Mouse (Mus musculus): ENCODE data around the gene Trmt5. TPM values are rescaled to one million over a fixed set of nuclear protein-coding genes. Genes with fewer than 3 reads are reported as not detected.
A peak's percentile ranks its signal among the peaks of the same experiment; 100 is the strongest.

Trmt5 gene
- 18.6 and 22.6 TPM in 2 replicates for polyA plus RNA-seq (2016; fragmentation: Nextera tagmentation; extraction: Ambion mirVana)

- peaks cover 39% of the 10 kb centered on the region for H3K36me3 ChIP-seq
- H3K4me1 ChIP-seq, result peaks cover 21% of the 10 kb centered on the region
- no peaks in the 10 kb centered on the region for H3K27me3 ChIP-seq (ENCODE audit: low read depth, poor library complexity, severe bottlenecking)
- H3K4me3 ChIP-seq, result peak within 1 kb of the TSS; percentile 83
- H3K9me3 ChIP-seq (replicated peaks), result 0 out of 2 replicates have a peak, but pooled peaks cover under 1% of the 10 kb centered on the region
- under 1% methylated on average over 53 of the region's 53 CpGs for WGBS
- H3K27ac ChIP-seq (replicated peaks), result peak within 1 kb of the TSS; percentile 91
- peak; percentile 95 for DNase-seq (ENCODE audit: low spot score)
Observed at GRCm38 (mm10) chr12:73286287-73287092, at the start of gene Trmt5, which contains the start of gene Slc38a6. TSS of gene Trmt5 (minus strand) at chr12:73286710. TSS of gene Slc38a6 (plus strand) at chr12:73286779.

- Histone ChIP-seq H3K27me3 (ENCODE audit: low read depth, poor library complexity, severe bottlenecking) (peaks cover 16% of the 10 kb centered on the region), H3K36me3 (no peaks in the 10 kb centered on the region), H3K27ac (replicated peaks) (no peak overlapping the region), H3K4me3 (no peak overlapping the region), H3K4me1 (peaks cover 9% of the 10 kb centered on the region; the same call in 1 of the 2 replicates), H3K9me3 (replicated peaks) (no peaks in the 10 kb centered on the region)
- no peak for DNase-seq (ENCODE audit: low spot score)
- WGBS, result 79% methylated on average over 8 of the region's 8 CpGs
Observed at GRCm38 (mm10) chr12:73334051-73334551, 47.6 kb upstream of the Trmt5 start.

- WGBS, result 85% methylated on average over 4 of the region's 4 CpGs
- no peak overlapping the region for H3K27ac ChIP-seq (replicated peaks)
- DNase-seq (ENCODE audit: low spot score), result no peak
Observed at GRCm38 (mm10) chr12:73332701-73333100, 46.2 kb upstream of the Trmt5 start.

GRCm38 (mm10) chr12:73330236-73330635 lies 43.7 kb upstream of the Trmt5 start:
- no peak overlapping the region for H3K27ac ChIP-seq (replicated peaks)
- WGBS, result 86% methylated on average over 7 of the region's 7 CpGs
- DNase-seq (ENCODE audit: low spot score), result no peak
- no peaks in the 10 kb centered on the region for H3K27me3 ChIP-seq (ENCODE audit: low read depth, poor library complexity, severe bottlenecking)
- no peaks in the 10 kb centered on the region for H3K36me3 ChIP-seq
- H3K4me3 ChIP-seq, result no peak overlapping the region
- H3K9me3 ChIP-seq (replicated peaks), result no peaks in the 10 kb centered on the region
- H3K4me1 ChIP-seq, result peaks cover 14% of the 10 kb centered on the region; the same call in 1 of the 2 replicates

More at GRCm38 (mm10) chr12:73332701-73333100, 46.2 kb upstream of the Trmt5 start:
- peaks cover 7% of the 10 kb centered on the region; the same call in 1 of the 2 replicates for H3K27me3 ChIP-seq (ENCODE audit: low read depth, poor library complexity, severe bottlenecking)
- H3K4me1 ChIP-seq, result peaks cover 9% of the 10 kb centered on the region; the same call in 1 of the 2 replicates
- H3K4me3 ChIP-seq, result no peak overlapping the region
- no peaks in the 10 kb centered on the region for H3K36me3 ChIP-seq
- H3K9me3 ChIP-seq (replicated peaks), result no peaks in the 10 kb centered on the region

- WGBS, result 90% methylated on average over 4 of the region's 4 CpGs
- Histone ChIP-seq H3K4me1 (0 out of 2 replicates have a peak, but pooled peaks cover 6% of the 10 kb centered on the region), H3K27me3 (ENCODE audit: low read depth, poor library complexity, severe bottlenecking) (no peaks in the 10 kb centered on the region), H3K9me3 (replicated peaks) (no peaks in the 10 kb centered on the region), H3K4me3 (no peak overlapping the region), H3K36me3 (no peaks in the 10 kb centered on the region), H3K27ac (replicated peaks) (no peak overlapping the region)
- no peak for DNase-seq (ENCODE audit: low spot score)
Observed at GRCm38 (mm10) chr12:73328448-73329167, 42.1 kb upstream of the Trmt5 start.

- Histone ChIP-seq H3K36me3 (no peaks in the 10 kb centered on the region), H3K27ac (replicated peaks) (no peak overlapping the region), H3K4me3 (no peak overlapping the region), H3K9me3 (replicated peaks) (no peaks in the 10 kb centered on the region), H3K4me1 (peaks cover 11% of the 10 kb centered on the region), H3K27me3 (ENCODE audit: low read depth, poor library complexity, severe bottlenecking) (no peaks in the 10 kb centered on the region)
- WGBS, result 85% methylated on average over 3 of the region's 3 CpGs
- DNase-seq (ENCODE audit: low spot score), result no peak
Observed at GRCm38 (mm10) chr12:73327381-73327780, 40.9 kb upstream of the Trmt5 start.

- WGBS, result 60% methylated on average over 4 of the region's 4 CpGs
- Histone ChIP-seq H3K4me1 (peaks cover 15% of the 10 kb centered on the region), H3K27me3 (ENCODE audit: low read depth, poor library complexity, severe bottlenecking) (no peaks in the 10 kb centered on the region), H3K4me3 (no peak overlapping the region), H3K27ac (replicated peaks) (no peak overlapping the region), H3K36me3 (no peaks in the 10 kb centered on the region), H3K9me3 (replicated peaks) (no peaks in the 10 kb centered on the region)
- DNase-seq (ENCODE audit: low spot score), result no peak
Observed at GRCm38 (mm10) chr12:73325617-73326016, 39.1 kb upstream of the Trmt5 start.

- H3K4me1 ChIP-seq, result peaks cover 15% of the 10 kb centered on the region
- no peaks in the 10 kb centered on the region for H3K36me3 ChIP-seq
- H3K27me3 ChIP-seq (ENCODE audit: low read depth, poor library complexity, severe bottlenecking), result no peaks in the 10 kb centered on the region
- no peak overlapping the region for H3K27ac ChIP-seq (replicated peaks)
- no peaks in the 10 kb centered on the region for H3K9me3 ChIP-seq (replicated peaks)
- DNase-seq (ENCODE audit: low spot score), result no peak
- WGBS, result 81% methylated on average over 2 of the region's 2 CpGs
- no peak overlapping the region for H3K4me3 ChIP-seq
Observed at GRCm38 (mm10) chr12:73325181-73325580, 38.7 kb upstream of the Trmt5 start.

- Histone ChIP-seq H3K36me3 (no peaks in the 10 kb centered on the region), H3K27me3 (ENCODE audit: low read depth, poor library complexity, severe bottlenecking) (no peaks in the 10 kb centered on the region), H3K4me1 (peaks cover 15% of the 10 kb centered on the region), H3K27ac (replicated peaks) (no peak overlapping the region), H3K9me3 (replicated peaks) (no peaks in the 10 kb centered on the region), H3K4me3 (no peak overlapping the region)
- WGBS, result 86% methylated on average over 1 of the region's 1 CpGs
- no peak for DNase-seq (ENCODE audit: low spot score)
Observed at GRCm38 (mm10) chr12:73324742-73325141, 38.2 kb upstream of the Trmt5 start.

- Histone ChIP-seq H3K36me3 (no peaks in the 10 kb centered on the region), H3K4me3 (no peak overlapping the region), H3K4me1 (peaks cover 15% of the 10 kb centered on the region), H3K27ac (replicated peaks) (no peak overlapping the region), H3K27me3 (ENCODE audit: low read depth, poor library complexity, severe bottlenecking) (no peaks in the 10 kb centered on the region), H3K9me3 (replicated peaks) (no peaks in the 10 kb centered on the region)
- WGBS, result 96% methylated on average over 8 of the region's 8 CpGs
- no peak for DNase-seq (ENCODE audit: low spot score)
Observed at GRCm38 (mm10) chr12:73324180-73324586, 37.7 kb upstream of the Trmt5 start.

- no peak for DNase-seq (ENCODE audit: low spot score)
- H3K27ac ChIP-seq (replicated peaks), result no peak overlapping the region
- H3K4me1 ChIP-seq, result peaks cover 10% of the 10 kb centered on the region
- no peak overlapping the region for H3K4me3 ChIP-seq
- H3K27me3 ChIP-seq (ENCODE audit: low read depth, poor library complexity, severe bottlenecking), result no peaks in the 10 kb centered on the region
- H3K9me3 ChIP-seq (replicated peaks), result no peaks in the 10 kb centered on the region
- peaks cover 9% of the 10 kb centered on the region for H3K36me3 ChIP-seq
- 89% methylated on average over 7 of the region's 7 CpGs for WGBS
Observed at GRCm38 (mm10) chr12:73317706-73318686, 31.5 kb upstream of the Trmt5 start.

GRCm38 (mm10) chr12:73308711-73309110 lies 22.2 kb upstream of the Trmt5 start:
- no peaks in the 10 kb centered on the region for H3K27me3 ChIP-seq (ENCODE audit: low read depth, poor library complexity, severe bottlenecking)
- no peak for DNase-seq (ENCODE audit: low spot score)
- H3K36me3 ChIP-seq, result peaks cover 13% of the 10 kb centered on the region
- WGBS, result 88% methylated on average over 2 of the region's 2 CpGs
- no peaks in the 10 kb centered on the region for H3K4me1 ChIP-seq
- H3K4me3 ChIP-seq, result no peak overlapping the region
- no peaks in the 10 kb centered on the region for H3K9me3 ChIP-seq (replicated peaks)
- no peak overlapping the region for H3K27ac ChIP-seq (replicated peaks)
